Mouse (Mus musculus) kidney, embryonic 16.5 days (tissue): ENCODE results near the gene 1700016D06Rik. TPM values are rescaled to one million over a fixed set of nuclear protein-coding genes. Genes with fewer than 3 reads are reported as not detected.
"Not testable (repeated sequence)": the region's sequence is repeated elsewhere in the genome, so short reads cannot be mapped to it uniquely, and the experiment has no call there.

Source experiments
- ATAC-seq: fragments of 200-750 bp; cut with Nextera tagmentation; 2 replicates; pipeline ENCODE4 v1.8.0; 2017; ENCODE audit warnings: moderate TSS enrichment; ENCODE audit not compliant: low FRiP score, low TSS enrichment
- H3K27ac ChIP-seq: fragments of 300-500 bp; sonication (generic); 2 replicates; pipeline ENCODE4 v1.5.1; 2014; ENCODE audit warnings: low read length
- H3K27me3 ChIP-seq: fragments of 300-500 bp; sonication (generic); 2 replicates; pipeline ENCODE4 v1.6.1; 2014; ENCODE audit warnings: low read length, control low read depth, mixed read lengths; ENCODE audit not compliant: insufficient read depth
- H3K36me3 ChIP-seq: fragments of 300-500 bp; sonication (generic); 2 replicates; pipeline ENCODE4 v1.6.1; 2014; ENCODE audit warnings: low read length, control low read depth, mixed read lengths; ENCODE audit not compliant: insufficient read depth
- H3K4me1 ChIP-seq: fragments of 300-500 bp; sonication (generic); 2 replicates; pipeline ENCODE4 v1.6.1; 2014; ENCODE audit warnings: low read length, control low read depth, mixed read lengths; ENCODE audit not compliant: insufficient read depth
- H3K4me2 ChIP-seq: fragments of 300-500 bp; sonication (generic); replicated peaks from 2 replicates; pipeline ENCODE4 v1.6.1; 2014; ENCODE audit warnings: low read depth, low read length
- H3K4me3 ChIP-seq: fragments of 300-500 bp; sonication (generic); 2 replicates; pipeline ENCODE4 v1.5.1; 2014; ENCODE audit warnings: mild to moderate bottlenecking, low read length
- H3K9ac ChIP-seq: fragments of 300-500 bp; sonication (generic); replicated peaks from 2 replicates; pipeline ENCODE4 v1.6.1; 2014; ENCODE audit warnings: low read length
- H3K9me3 ChIP-seq: fragments of 300-500 bp; sonication (generic); 2 replicates; pipeline ENCODE4 v1.6.1; 2016; ENCODE audit warnings: low read length, control low read depth
- whole genome bisulfite sequencing: fragments of 180-500 bp; shearing (Covaris S2); extraction: QIAGEN DNeasy Blood & Tissue Kit; methylation state at CpG from one replicate; pipeline ENCODE4 v1.1.7; 2014; 5-methylcytosine and 5-hydroxymethylcytosine counted together
- polyA plus RNA-seq: library from polyadenylated mRNA; unstranded; fragments of >200 nt; fragmentation: Nextera tagmentation; extraction: Ambion mirVana; gene quantifications from 2 replicates; pipeline ENCODE4 v1.2.1, GENCODE M21; 2015

1700016D06Rik gene
- polyA plus RNA-seq, 1 experiment from 2014 or later, result not detected

DNA sequence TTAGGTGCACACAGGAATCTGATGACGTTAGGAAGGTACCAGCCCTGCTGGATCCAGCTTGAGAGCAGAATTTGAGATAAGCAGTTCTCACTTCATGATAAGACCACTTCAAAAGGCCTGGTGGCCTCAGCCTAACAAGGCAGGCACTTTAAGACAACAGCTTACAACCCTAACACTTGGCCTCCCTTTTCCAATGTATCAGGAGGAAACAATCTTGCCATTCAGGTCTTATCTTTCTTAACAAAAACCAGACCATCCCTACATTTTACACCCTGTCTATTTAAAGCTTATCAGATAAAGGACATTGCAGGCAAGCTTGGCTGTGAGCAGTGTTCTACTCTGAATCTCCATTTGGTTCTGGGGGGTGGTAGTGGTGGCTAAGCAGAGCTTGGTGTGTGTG is 8.4 kb downstream of the 1700016D06Rik start:
- H3K4me3 ChIP-seq, result no peak overlapping the region
- 73% methylated on average over 1 of the region's 1 CpGs for WGBS
- no peaks in the 10 kb centered on the region for H3K27me3 ChIP-seq
- H3K9me3 ChIP-seq, result no peaks in the 10 kb centered on the region
- H3K4me1 ChIP-seq, result no peaks in the 10 kb centered on the region
- H3K36me3 ChIP-seq, result no peaks in the 10 kb centered on the region
- H3K27ac ChIP-seq, result no peak overlapping the region
- H3K4me2 ChIP-seq, result no peak overlapping the region
- no peak for ATAC-seq
- no peak overlapping the region for H3K9ac ChIP-seq

DNA sequence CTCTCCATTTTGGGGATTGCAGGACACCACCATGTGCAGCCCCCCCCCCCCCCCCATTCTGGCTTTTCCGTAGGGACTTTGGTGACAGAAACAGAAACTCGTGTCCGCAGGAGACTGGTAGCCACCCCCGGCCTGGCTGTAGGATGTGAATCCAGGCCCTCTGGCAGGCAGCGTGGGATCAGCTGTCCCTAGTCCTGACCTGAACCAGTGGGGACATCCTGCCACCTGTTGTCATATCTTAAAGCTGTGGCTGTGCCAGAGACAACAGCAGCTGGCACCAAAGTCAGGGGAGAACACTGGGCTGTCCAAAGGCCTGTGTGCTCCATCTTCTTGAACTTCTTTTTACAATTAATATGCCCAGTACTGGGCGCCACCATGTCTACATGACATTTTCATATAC is 9.1 kb downstream of the 1700016D06Rik start:
- no peak overlapping the region for H3K4me3 ChIP-seq
- 86% methylated on average over 6 of the region's 6 CpGs for WGBS
- ATAC-seq, result no peak
- no peaks in the 10 kb centered on the region for H3K36me3 ChIP-seq
- H3K9ac ChIP-seq, result no peak overlapping the region
- H3K27me3 ChIP-seq, result no peaks in the 10 kb centered on the region
- H3K9me3 ChIP-seq, result no peaks in the 10 kb centered on the region
- H3K27ac ChIP-seq, result no peak overlapping the region
- H3K4me1 ChIP-seq, result no peaks in the 10 kb centered on the region
- H3K4me2 ChIP-seq, result no peak overlapping the region

DNA sequence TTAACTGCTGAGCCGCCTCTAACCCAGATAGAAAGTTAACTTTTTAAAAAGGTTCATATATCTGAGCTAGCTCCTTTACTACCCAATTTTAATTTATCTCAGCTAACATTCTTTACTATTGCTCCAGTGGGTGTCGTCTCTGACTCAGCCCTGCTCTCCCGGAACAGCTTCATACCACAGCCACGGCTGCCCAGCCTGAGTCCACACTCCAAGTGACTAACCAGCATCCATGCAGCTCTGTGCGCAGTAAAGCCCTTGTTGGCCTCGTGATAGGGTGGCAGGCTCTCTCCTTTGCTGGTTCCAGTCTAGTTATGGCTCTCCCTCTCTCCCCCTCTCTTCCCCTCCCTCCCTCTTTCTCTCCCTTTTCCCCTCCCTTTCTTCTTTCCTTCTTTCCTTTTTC is 9.6 kb downstream of the 1700016D06Rik start:
- Histone ChIP-seq H3K27ac (no peak overlapping the region), H3K9ac (no peak overlapping the region), H3K36me3 (no peaks in the 10 kb centered on the region), H3K4me2 (no peak overlapping the region), H3K9me3 (no peaks in the 10 kb centered on the region), H3K4me3 (no peak overlapping the region), H3K27me3 (no peaks in the 10 kb centered on the region), H3K4me1 (no peaks in the 10 kb centered on the region)
- 87% methylated on average over 6 of the region's 6 CpGs for WGBS
- ATAC-seq, result no peak

DNA sequence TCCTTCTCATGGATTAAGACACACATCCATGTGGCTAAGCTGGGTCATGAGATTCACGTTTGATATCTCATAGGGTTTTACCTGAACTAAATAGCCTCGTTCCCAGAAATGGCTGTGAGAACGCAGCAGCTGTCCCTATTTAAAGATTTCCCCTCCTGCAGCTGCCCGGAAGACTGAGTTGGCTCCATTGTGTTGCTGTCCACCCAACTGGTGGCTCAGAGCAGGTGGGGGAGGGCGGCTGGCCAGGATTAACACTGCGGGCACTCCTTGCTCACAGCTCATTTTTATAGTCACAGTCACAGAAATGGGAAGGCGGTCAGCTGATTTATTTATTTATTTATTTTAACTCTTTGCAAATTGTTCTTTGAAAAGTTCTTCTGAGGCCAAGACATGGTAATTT is 10.9 kb downstream of the 1700016D06Rik start:
- WGBS, result 62% methylated on average over 7 of the region's 7 CpGs
- Histone ChIP-seq H3K27ac (no peak overlapping the region), H3K4me2 (no peak overlapping the region), H3K4me1 (no peaks in the 10 kb centered on the region), H3K36me3 (no peaks in the 10 kb centered on the region), H3K27me3 (no peaks in the 10 kb centered on the region), H3K4me3 (no peak overlapping the region), H3K9me3 (no peaks in the 10 kb centered on the region), H3K9ac (no peak overlapping the region)
- no peak for ATAC-seq

DNA sequence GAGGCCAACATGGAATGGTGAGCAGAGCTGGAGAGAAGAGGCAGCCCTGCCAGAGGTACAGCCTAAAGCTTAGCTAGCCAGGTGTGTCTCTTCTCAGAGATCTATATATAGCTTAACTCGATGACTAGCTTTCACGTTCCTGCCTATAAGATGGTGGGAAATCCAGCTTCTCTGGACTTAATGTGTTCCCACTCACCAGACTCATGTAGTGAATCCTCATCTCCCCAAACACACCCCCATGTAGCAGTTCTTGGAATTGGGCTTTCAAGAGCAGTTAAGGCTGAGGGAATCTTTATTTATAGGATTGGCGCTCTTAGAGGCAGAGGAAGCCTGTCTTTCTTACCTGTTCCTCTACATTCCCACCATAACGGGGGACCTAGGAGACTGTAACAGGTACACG is 13.6 kb downstream of the 1700016D06Rik start:
- no peak overlapping the region for H3K9ac ChIP-seq
- no peak overlapping the region for H3K4me2 ChIP-seq
- WGBS, result 93% methylated on average over 5 of the region's 5 CpGs
- no peaks in the 10 kb centered on the region for H3K27me3 ChIP-seq
- no peak overlapping the region for H3K27ac ChIP-seq
- H3K9me3 ChIP-seq, result no peaks in the 10 kb centered on the region
- ATAC-seq, result no peak
- H3K4me3 ChIP-seq, result no peak overlapping the region
- no peaks in the 10 kb centered on the region for H3K4me1 ChIP-seq
- H3K36me3 ChIP-seq, result no peaks in the 10 kb centered on the region

DNA sequence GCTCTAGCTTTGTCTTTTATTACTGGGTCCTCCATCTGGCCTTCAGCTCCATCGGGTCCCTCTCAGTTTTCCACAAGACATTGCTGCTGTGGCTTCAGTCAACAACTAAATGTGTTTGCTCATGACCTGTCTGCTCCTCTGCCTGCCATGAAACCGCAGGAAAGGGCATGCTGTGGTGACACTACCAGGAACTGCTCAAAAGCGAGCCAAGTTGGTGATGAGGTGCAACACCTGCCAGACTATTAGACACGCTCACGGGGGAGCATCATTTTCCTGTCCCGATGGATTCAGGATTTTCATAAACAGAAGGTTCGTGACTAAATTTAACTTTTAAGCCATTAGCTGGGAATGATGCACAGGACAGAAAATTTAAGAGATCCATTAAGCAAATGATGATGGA is 16.3 kb downstream of the 1700016D06Rik start:
- no peak for ATAC-seq
- H3K4me1 ChIP-seq, result no peaks in the 10 kb centered on the region
- no peaks in the 10 kb centered on the region for H3K27me3 ChIP-seq
- H3K36me3 ChIP-seq, result no peaks in the 10 kb centered on the region
- no peak overlapping the region for H3K4me2 ChIP-seq
- no peak overlapping the region for H3K4me3 ChIP-seq
- H3K27ac ChIP-seq, result no peak overlapping the region
- no peak overlapping the region for H3K9ac ChIP-seq
- WGBS, result 88% methylated on average over 7 of the region's 7 CpGs
- H3K9me3 ChIP-seq, result peaks cover 4% of the 10 kb centered on the region; the same call in 1 of the 2 replicates

DNA sequence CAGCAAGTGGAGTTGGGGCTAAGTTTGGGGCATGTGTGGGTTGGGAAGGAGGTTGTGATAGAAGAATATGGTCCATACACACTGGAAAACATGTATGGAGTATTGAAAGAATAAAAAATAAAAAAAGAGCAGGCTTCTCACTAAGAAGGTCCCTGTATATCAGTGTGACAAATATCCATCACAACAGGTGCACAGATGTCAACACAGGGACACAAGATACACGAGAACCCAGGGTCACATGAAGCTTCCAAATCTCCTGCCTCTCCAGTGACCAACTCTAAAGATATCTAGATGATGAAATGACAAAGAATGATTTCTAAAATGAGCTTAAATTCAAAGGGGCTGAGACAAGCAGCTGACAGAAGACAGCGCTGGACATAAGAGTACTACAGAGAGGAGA is 32.6 kb downstream of the 1700016D06Rik start:
- H3K4me3 ChIP-seq, result no peak overlapping the region
- ATAC-seq, result no peak
- H3K27ac ChIP-seq, result no peak overlapping the region
- H3K9ac ChIP-seq, result no peak overlapping the region
- WGBS, result 72% methylated on average over 2 of the region's 2 CpGs
- no peaks in the 10 kb centered on the region for H3K27me3 ChIP-seq
- no peak overlapping the region for H3K4me2 ChIP-seq
- no peaks in the 10 kb centered on the region for H3K9me3 ChIP-seq
- no peaks in the 10 kb centered on the region for H3K36me3 ChIP-seq
- no peaks in the 10 kb centered on the region for H3K4me1 ChIP-seq

DNA sequence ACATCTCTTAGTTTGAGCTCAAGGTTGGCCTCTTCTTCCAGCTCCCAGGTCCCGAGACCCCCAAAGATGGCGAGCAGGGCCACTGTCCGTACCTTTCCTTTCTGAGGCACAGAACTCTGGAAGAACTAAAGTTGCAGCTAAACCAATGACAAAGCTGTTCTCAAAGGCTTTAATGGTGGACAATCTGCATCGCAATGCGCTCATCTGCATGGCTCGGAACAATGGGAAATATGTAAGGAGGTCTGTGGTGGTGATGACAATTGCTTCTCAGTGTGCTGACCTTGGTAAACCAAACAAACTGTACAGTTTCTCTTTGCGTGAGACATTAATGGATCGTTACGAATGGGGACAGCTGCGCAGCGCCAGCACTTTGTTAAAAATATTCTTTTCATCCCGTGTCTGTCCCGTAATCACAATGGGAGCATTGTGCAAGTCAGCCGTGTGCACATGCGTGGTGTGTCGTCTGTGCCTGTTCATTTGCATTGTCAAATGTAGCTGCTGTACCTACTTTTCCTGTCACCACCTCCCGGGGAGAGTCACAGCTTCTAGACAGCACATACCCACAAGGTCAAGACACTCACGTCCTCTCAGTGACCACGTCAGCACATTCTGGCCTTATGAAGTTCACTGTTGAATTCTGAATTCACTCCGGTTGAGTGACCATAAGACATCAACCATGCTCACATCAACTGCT is 34.7 kb downstream of the 1700016D06Rik start:
- not testable (repeated sequence) for H3K9ac ChIP-seq, H3K27ac ChIP-seq, H3K4me2 ChIP-seq, H3K36me3 ChIP-seq, H3K4me3 ChIP-seq, ATAC-seq, H3K4me1 ChIP-seq, H3K9me3 ChIP-seq, H3K27me3 ChIP-seq
- WGBS, result 85% methylated on average over 20 of the region's 20 CpGs

DNA sequence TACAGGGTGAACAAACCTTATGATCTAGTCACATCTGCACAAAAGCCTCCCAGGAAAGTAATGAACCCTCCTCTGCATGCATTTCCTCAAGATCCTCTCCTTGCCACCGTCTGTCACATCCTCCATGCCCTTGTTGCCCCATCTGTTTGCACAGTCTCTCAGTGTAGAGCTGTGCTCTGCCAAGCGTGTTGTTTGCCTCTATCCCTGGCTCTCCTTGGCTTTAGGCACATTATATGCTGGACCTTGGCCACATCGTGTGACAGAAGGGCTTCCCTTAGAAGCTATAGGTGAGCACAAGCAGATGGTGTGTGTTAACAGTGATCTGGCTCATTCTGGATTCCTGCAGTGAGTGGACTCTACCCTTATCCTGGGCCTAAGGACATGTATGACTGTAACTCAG is 38.9 kb downstream of the 1700016D06Rik start:
- 39% methylated on average over 3 of the region's 3 CpGs for WGBS

DNA sequence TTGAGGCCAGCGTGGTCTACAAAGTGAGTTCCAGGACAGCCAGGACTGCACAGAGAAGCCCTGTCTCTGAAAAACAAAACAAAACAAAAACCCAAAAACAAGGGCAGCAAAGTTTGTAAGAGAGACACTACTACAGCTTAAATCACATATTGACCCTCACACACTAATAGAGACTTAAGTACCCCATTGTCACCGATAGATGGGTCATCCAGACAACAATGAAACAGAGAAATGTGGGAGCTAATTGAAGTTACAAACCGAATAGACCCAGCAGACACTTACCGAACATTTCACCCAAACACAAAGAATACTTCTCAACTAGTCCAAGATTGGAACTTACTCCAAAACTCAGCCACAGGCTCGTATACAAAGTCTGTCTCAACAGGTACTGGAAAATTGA is 50.8 kb downstream of the 1700016D06Rik start:
- H3K4me2 ChIP-seq, result no peak overlapping the region
- no peaks in the 10 kb centered on the region for H3K27me3 ChIP-seq
- ATAC-seq, result no peak
- H3K9ac ChIP-seq, result no peak overlapping the region
- H3K4me3 ChIP-seq, result no peak overlapping the region
- H3K9me3 ChIP-seq, result no peaks in the 10 kb centered on the region; the same call in 1 of the 2 replicates
- H3K4me1 ChIP-seq, result no peaks in the 10 kb centered on the region
- no peak overlapping the region for H3K27ac ChIP-seq
- 94% methylated on average over 5 of the region's 5 CpGs for WGBS
- H3K36me3 ChIP-seq, result no peaks in the 10 kb centered on the region

More for the DNA sequence above, 38.9 kb downstream of the 1700016D06Rik start:
- no peak overlapping the region for H3K4me2 ChIP-seq
- no peak overlapping the region for H3K27ac ChIP-seq
- no peak overlapping the region for H3K4me3 ChIP-seq
- peak; percentile 39; the same call in 1 of the 2 replicates for ATAC-seq
- no peaks in the 10 kb centered on the region for H3K4me1 ChIP-seq
- H3K9ac ChIP-seq, result no peak overlapping the region
- no peaks in the 10 kb centered on the region for H3K27me3 ChIP-seq
- no peaks in the 10 kb centered on the region for H3K36me3 ChIP-seq
- H3K9me3 ChIP-seq, result no peaks in the 10 kb centered on the region
